Mouse (Mus musculus) lung, adult 18-20 months (tissue): ENCODE results near the gene Rhbdd1.
A peak's percentile ranks its signal among the peaks of the same experiment; 100 is the strongest.

Source experiments
- DNase-seq, 2 experiments: peaks; one replicate each; pipeline ENCODE4 v3.0.0; 2022; ENCODE audit warnings: mixed read lengths in 2 of 2

Gene Rhbdd1

DNA sequence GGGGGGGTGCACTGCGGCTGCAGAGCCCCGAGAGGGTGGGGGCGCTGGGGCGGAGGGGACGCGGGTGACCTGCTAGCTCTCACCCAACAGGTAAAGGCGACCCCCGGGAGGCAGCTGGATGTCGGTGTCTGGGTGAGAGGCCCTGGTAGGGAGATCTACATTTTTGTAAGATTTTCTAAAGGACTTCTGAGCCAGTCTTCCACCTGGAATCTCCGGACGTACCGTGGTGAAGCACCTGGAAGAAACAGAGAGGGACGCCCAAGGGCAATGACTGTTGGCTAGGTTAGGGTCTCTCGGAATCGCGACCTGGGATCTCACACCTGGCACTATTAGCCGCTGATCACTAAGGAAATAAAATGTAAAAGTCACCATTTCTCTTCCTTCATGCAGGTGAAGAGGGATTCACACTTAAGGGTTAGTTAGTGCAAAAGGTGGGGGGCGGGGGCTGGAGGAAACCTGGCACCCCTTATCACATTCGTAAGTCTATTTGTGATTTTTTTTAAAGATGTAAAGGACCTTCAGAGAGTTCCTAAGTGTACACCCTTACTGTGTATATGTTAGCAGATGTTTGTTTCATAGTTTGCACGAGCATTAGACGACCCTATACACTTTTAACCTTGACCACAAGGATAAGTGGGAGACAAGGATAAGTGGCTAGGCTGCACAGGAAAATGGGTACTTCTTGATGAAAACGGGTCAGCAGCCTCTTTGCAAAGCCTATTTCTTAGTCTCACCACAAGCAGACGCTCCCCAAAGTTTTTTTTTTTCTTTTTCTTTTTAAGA is 24.1 kb upstream of the Rhbdd1 start:
- no peak for DNase-seq

- peak; percentile 50 to 70 for DNase-seq
Measured at GRCm38 (mm10) chr1:82292771-82293170, 23.5 kb upstream of the Rhbdd1 start.

DNA sequence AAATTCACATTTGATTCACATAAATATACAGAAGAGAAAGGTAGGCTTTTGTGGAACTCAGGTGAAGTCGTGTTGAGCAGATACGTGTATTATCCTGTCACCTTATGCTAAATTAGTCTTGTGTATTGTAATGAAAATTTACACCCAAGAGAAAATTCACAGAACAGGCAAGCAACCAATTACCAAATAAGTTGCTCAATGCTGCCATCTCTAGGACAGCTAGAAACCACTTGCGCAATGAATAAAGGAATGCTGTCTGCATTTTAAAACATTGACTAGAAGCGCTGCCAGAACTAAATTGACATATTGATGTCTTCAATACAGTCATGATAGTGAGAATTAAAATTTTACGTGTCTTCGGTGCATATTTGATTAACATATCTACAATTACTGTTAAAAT is 22.1 kb upstream of the Rhbdd1 start:
- no peak for DNase-seq

GRCm38 (mm10) chr1:82298586-82298985 is 17.7 kb upstream of the Rhbdd1 start:
- no peak for DNase-seq

DNA sequence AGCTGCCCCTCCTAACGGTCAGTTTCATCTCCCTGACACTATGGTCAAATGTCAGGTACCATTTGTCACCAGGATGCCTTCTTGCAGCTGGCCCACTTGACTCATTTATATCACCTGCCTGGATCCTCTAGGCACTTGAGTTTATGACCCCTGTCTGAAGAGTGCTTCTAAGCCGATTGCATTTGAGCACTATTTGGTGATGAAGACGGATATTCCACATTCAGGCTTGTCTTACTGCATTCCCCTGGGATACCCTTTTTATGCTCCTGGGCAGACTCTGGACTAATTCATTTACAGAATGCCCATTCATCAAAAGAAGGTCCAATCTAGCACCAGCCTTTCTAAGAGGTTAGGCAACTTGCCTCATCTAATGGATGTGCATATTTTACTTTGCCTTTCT is 11.8 kb upstream of the Rhbdd1 start:
- no peak for DNase-seq

DNA sequence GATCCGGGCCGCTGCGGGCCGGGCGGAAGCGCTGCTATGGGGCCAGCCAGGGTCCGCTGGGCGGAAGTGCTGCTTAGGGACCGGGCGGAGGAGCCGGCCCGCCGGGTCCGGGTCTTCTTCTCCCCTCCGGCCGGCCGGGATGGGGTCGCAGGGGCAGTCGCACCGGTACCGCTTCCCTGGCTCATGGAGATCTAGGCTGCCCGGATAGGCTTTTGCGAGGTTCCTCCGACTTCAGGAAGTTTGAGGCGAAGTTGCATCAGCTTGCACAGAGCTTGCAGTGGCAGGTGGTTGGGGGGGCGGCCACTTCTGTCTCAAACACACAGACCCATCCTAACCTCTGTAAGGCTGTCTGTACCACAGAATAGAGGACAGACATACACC is 484 bp downstream of the Rhbdd1 start:
- peak in 1 of 2 experiments; percentile 48 for DNase-seq

DNA sequence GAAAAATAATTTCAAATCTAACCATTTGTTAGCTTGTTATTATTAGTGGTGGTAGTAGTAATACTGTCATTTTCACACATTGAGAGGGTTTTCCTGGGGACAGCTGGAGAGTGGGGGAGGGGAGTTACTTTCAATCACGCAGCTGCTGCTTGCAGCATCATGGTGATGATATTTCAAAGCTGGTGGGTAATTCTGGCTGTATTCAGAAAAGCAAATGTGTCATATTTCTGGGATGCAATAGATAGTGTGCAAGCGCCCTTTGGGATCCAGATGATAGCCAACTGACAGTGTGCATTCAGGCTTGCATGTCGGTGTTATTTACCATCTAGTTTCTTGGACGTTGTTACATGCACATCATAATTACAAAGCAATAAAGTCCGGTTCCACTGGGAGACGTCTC is 4.2 kb downstream of the Rhbdd1 start:
- DNase-seq = no peak

GRCm38 (mm10) chr1:82320864-82321263 is 4.6 kb downstream of the Rhbdd1 start:
- DNase-seq = no peak

GRCm38 (mm10) chr1:82321441-82321840 is 5.2 kb downstream of the Rhbdd1 start:
- DNase-seq = no peak

- no peak for DNase-seq
Measured at GRCm38 (mm10) chr1:82324131-82324785, 8.0 kb downstream of the Rhbdd1 start.

- no peak for DNase-seq
Measured at GRCm38 (mm10) chr1:82326120-82326519, 9.9 kb downstream of the Rhbdd1 start.

DNA sequence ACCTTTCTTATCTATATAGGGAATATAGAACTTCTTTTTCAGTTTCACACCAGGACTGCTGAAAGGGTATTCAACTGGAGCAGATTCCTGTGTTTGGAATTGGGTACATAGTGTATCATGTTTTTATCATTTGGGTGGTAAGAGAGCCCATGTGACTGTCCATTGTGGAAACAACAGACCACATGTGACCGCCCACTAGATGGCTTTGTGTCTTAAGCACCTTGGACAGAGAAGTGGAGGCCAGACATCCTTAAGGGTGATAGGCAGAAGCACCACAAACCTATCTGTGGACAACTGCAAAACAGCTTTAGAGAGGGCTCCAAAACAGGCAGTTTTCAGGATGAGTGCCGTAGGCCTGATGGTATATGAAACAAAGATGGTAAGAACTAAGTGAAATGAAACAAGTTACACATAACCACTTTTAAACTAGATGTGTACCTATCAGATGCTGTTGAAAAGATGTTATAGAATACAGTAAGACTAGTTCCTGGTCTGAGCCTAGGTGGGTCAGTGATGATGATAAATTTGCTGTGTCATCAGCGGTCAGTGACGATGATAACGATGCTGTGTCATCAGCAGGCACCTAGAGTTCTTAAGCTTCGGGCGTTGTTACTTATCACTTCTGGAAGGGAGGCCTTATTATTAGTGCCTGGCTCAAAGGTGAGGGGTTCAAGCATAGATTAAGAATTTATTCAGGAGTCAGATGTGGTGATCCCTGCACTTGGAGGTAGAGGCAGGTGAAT is 12.0 kb downstream of the Rhbdd1 start:
- DNase-seq = no peak

GRCm38 (mm10) chr1:82329237-82329953 is 13.1 kb downstream of the Rhbdd1 start:
- no peak for DNase-seq

GRCm38 (mm10) chr1:82329954-82330247 is 13.6 kb downstream of the Rhbdd1 start:
- DNase-seq = no peak

- DNase-seq = no peak
Measured at GRCm38 (mm10) chr1:82334506-82334905, 18.3 kb downstream of the Rhbdd1 start.

GRCm38 (mm10) chr1:82353089-82353488 is 36.8 kb downstream of the Rhbdd1 start:
- no peak for DNase-seq

GRCm38 (mm10) chr1:82353755-82354154 is 37.5 kb downstream of the Rhbdd1 start:
- no peak for DNase-seq

DNA sequence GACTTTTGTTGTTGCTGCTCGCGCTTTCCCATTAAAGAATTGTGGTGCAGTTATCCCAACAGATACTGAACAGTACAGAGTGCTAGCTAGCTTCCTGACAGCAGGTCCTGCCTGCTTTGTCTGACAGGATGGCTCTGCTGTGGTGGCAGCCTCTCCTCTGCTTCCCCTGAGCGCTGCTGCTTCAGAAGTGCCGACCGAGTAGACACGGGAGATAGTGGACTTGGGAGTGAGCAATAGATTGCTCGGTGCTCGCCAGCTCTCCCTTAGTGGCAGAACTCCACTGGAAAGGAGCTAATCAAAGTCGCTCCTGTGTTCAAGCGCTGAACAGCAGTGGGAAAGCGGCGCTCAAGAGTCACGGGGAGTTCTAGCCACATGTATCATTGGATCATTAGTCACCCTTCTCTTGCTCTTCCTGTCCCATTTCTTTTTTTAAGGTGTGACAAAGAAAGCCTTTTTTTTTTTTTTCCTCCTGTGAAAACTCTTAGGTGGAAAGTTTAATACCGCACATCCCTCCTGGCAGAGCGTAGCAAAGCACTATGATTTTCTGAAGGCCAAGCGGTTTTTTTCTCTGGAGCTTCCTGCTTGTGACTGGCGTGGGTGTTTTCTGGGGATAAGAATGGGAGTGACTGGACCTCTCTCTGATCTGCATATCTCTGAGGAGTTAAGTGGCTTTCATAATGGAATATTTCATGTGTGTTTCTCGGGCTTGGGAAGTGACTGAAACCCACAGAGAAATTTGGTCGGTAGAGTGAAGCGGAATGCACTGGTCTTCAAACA is 42.8 kb downstream of the Rhbdd1 start:
- DNase-seq = peak in 1 of 2 experiments; percentile 7

DNA sequence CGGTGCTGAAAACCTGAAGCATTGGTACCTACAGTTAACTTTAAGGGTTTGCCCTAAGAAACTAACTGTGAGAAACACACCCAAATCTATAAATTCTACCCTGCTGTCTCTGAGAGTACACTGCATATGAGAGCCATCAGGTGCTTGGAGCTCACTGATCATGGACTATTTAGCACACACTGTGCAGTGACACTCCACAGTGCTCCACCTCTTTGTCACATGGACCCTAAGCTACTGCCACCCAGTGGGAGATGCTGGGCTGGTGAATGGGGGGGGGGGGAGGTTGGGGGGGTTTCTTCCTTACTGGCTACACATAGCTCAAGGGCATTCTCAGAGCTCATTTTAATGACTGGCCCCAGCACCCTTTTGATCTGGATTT is 43.4 kb downstream of the Rhbdd1 start:
- DNase-seq = no peak

DNA sequence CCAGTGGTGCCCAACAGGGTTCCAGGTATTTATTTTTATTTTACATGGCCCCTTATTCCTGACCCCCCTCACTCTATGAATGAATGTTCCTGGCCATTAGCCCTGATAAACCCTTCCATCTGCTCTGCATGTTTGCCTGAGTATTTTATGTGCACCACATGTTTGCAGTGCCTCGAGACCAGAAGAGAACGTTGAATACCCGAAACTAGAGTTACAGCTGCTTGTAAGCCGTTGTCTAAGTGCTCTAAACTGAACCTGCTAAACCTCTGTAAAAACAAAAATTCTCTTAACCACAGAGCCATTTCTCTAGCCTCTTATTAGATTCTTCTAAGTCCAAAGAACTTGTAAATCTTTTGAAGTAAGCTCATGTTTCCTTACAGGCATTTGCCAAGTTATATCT is 45.0 kb downstream of the Rhbdd1 start:
- DNase-seq = no peak

DNA sequence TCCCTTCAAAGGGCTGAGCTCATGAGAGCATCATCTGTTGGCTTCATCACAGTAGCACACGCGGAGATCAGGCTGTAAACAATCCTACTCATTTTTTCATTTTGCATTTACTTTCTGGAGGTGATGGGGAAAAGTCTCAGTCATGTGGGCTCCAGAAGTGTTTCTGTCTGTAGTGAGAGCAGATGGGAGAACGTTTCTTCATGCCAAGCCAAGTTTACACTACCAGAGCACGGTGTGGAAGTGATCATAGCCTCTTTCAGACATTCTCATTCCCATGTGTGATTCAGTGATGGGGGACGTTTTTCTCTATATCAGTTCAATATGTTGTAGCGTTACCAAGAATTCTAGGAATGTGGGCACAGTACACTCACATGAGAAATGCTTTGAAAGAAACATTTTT is 45.9 kb downstream of the Rhbdd1 start:
- DNase-seq = no peak

GRCm38 (mm10) chr1:82364047-82364446 is 47.8 kb downstream of the Rhbdd1 start:
- no peak for DNase-seq

DNA sequence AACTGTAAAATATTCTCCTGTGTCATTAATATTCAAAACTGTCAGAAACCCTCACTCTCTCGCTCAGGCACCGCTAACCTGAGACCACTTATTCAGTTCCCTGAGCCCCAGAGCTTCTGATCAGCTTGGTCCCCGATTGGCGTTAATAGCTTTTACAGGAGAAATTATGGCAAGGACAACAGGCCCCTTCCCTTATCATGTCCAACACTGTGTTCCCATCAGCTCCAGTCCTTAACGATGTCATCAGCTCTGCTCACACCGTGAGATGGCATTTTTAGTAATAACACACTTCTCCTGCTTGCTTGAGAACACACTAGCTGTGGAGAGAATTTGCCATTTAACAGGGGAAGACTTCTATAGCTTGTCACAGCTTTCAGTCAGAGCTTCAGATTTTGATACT is 48.2 kb downstream of the Rhbdd1 start:
- DNase-seq = no peak
